Mouse (Mus musculus) heart, adult 11 months (tissue): ENCODE results near the gene Zpr1.
A peak's percentile ranks its signal among the peaks of the same experiment; 100 is the strongest.

Experiments
- DNase-seq: peaks from one replicate; pipeline ENCODE4 v3.0.0; 2022

Zpr1 gene

GRCm38 (mm10) chr9:46272677-46273454, at the start of gene Zpr1:
Zpr1 (plus strand) TSS chr9:46273064.
- DNase-seq = peak; percentile 99

GRCm38 (mm10) chr9:46223090-46223489, 49.8 kb upstream of the Zpr1 start:
- DNase-seq = peak; percentile 93

GRCm38 (mm10) chr9:46224101-46224500, 48.8 kb upstream of the Zpr1 start:
- no peak for DNase-seq

- DNase-seq = no peak
Observed at GRCm38 (mm10) chr9:46224945-46225660, 47.8 kb upstream of the Zpr1 start.

GRCm38 (mm10) chr9:46227064-46227614, 45.7 kb upstream of the Zpr1 start:
- no peak for DNase-seq

- no peak for DNase-seq
Observed at GRCm38 (mm10) chr9:46228491-46228890, 44.4 kb upstream of the Zpr1 start, which contains the start of gene Apoa1. Apoa1 (plus strand) TSS chr9:46228580.

GRCm38 (mm10) chr9:46229573-46230449, 43.1 kb upstream of the Zpr1 start:
- DNase-seq = peak; percentile 97

GRCm38 (mm10) chr9:46230450-46230975, 42.4 kb upstream of the Zpr1 start:
- DNase-seq = no peak

- DNase-seq = no peak
Observed at GRCm38 (mm10) chr9:46235196-46235595, 37.7 kb upstream of the Zpr1 start.

GRCm38 (mm10) chr9:46235596-46235648, 37.4 kb upstream of the Zpr1 start, which contains the start of gene Apoc3:
Apoc3 (minus strand) TSS chr9:46235636.
- no peak for DNase-seq

GRCm38 (mm10) chr9:46235649-46236048, 37.2 kb upstream of the Zpr1 start:
- no peak for DNase-seq

- no peak for DNase-seq
Observed at GRCm38 (mm10) chr9:46238850-46239249, 34.0 kb upstream of the Zpr1 start.

- no peak for DNase-seq
Observed at GRCm38 (mm10) chr9:46240526-46241153, 32.2 kb upstream of the Zpr1 start, which contains the start of gene Apoa4. Apoa4 (plus strand) TSS chr9:46240696.

- no peak for DNase-seq
Observed at GRCm38 (mm10) chr9:46241818-46242217, 31.0 kb upstream of the Zpr1 start.

GRCm38 (mm10) chr9:46243122-46243521, 29.7 kb upstream of the Zpr1 start:
- DNase-seq = no peak

GRCm38 (mm10) chr9:46243584-46243983, 29.3 kb upstream of the Zpr1 start:
- DNase-seq = no peak

GRCm38 (mm10) chr9:46246752-46247324, 26.0 kb upstream of the Zpr1 start:
- no peak for DNase-seq

GRCm38 (mm10) chr9:46256177-46256576, 16.7 kb upstream of the Zpr1 start:
- DNase-seq = no peak

GRCm38 (mm10) chr9:46256658-46257385, 16.0 kb upstream of the Zpr1 start:
- no peak for DNase-seq

- DNase-seq = peak; percentile 96
Observed at GRCm38 (mm10) chr9:46257546-46257945, 15.3 kb upstream of the Zpr1 start.

GRCm38 (mm10) chr9:46259111-46259510, 13.8 kb upstream of the Zpr1 start:
- no peak for DNase-seq

- DNase-seq = no peak
Observed at GRCm38 (mm10) chr9:46261131-46261530, 11.7 kb upstream of the Zpr1 start.
